Mouse (Mus musculus) embryonic facial prominence, embryonic 10.5 days (tissue): ENCODE measurements around the gene Agap1. TPM values are rescaled to one million over a fixed set of nuclear protein-coding genes. Genes with fewer than 3 reads are reported as not detected.

Source experiments
- DNase-seq: peaks from one replicate; pipeline ENCODE4 v3.0.0-alpha.2; 2017; ENCODE audit warnings: low spot score
- H3K27ac ChIP-seq: fragments of 300-500 bp; sonication (generic); replicated peaks from 2 replicates; pipeline ENCODE4 v1.5.1; 2016; ENCODE audit warnings: mild to moderate bottlenecking
- H3K27me3 ChIP-seq: fragments of 300-500 bp; sonication (generic); replicated peaks from 2 replicates; pipeline ENCODE4 v1.6.1; 2016; ENCODE audit warnings: low read depth, mild to moderate bottlenecking; ENCODE audit not compliant: poor library complexity, severe bottlenecking
- H3K36me3 ChIP-seq: fragments of 300-500 bp; sonication (generic); replicated peaks from 2 replicates; pipeline ENCODE4 v1.6.1; 2016; ENCODE audit warnings: mild to moderate bottlenecking, moderate library complexity
- H3K4me1 ChIP-seq: fragments of 300-500 bp; sonication (generic); 2 replicates; pipeline ENCODE4 v1.6.1; 2016
- H3K4me3 ChIP-seq: fragments of 300-500 bp; sonication (generic); 2 replicates; pipeline ENCODE4 v1.5.1; 2016; ENCODE audit warnings: mild to moderate bottlenecking, moderate library complexity
- H3K9me3 ChIP-seq: fragments of 300-500 bp; sonication (generic); 2 replicates; pipeline ENCODE4 v1.6.1; 2016; ENCODE audit warnings: mild to moderate bottlenecking
- WGBS: fragments of 180-500 bp; shearing (Covaris S2); methylation state at CpG from one replicate; pipeline ENCODE4 v1.1.7; 2016; 5-methylcytosine and 5-hydroxymethylcytosine counted together
- polyA plus RNA-seq: library from polyadenylated mRNA; unstranded; fragments of >200 nt; fragmentation: Nextera tagmentation; extraction: Ambion mirVana; gene quantifications from 2 replicates; pipeline ENCODE4 v1.2.1, GENCODE M21; 2016

Gene Agap1
- polyA plus RNA-seq, 1 experiment from 2014 or later: 13.6 TPM

GRCm38 (mm10) chr1:89756387-89756786 is 301.8 kb downstream of the Agap1 start:
- no peaks in the 10 kb centered on the region for H3K9me3 ChIP-seq
- H3K4me3 ChIP-seq: no peak overlapping the region
- peaks cover 56% of the 10 kb centered on the region for H3K27me3 ChIP-seq
- H3K4me1 ChIP-seq: peaks cover 6% of the 10 kb centered on the region
- peaks cover 7% of the 10 kb centered on the region for H3K36me3 ChIP-seq
- H3K27ac ChIP-seq: no peak overlapping the region
- DNase-seq: no peak
- WGBS: 20% methylated on average over 8 of the region's 8 CpGs

GRCm38 (mm10) chr1:89757545-89757944 is 302.9 kb downstream of the Agap1 start:
- Histone ChIP-seq H3K4me1 (peaks cover 5% of the 10 kb centered on the region), H3K36me3 (peaks cover 6% of the 10 kb centered on the region), H3K27me3 (peaks cover 49% of the 10 kb centered on the region), H3K27ac (no peak overlapping the region), H3K9me3 (no peaks in the 10 kb centered on the region), H3K4me3 (no peak overlapping the region)
- DNase-seq: peak; percentile 46
- WGBS: 59% methylated on average over 3 of the region's 3 CpGs

GRCm38 (mm10) chr1:89763912-89764311 is 309.3 kb downstream of the Agap1 start:
- 0 out of 2 replicates have a peak overlapping the region, but pooled peaks have one; percentile 42 for H3K27ac ChIP-seq
- no peaks in the 10 kb centered on the region for H3K9me3 ChIP-seq
- peaks cover 11% of the 10 kb centered on the region for H3K36me3 ChIP-seq
- H3K4me3 ChIP-seq: no peak overlapping the region
- H3K4me1 ChIP-seq: peaks cover 33% of the 10 kb centered on the region
- whole genome bisulfite sequencing: 25% methylated on average over 3 of the region's 3 CpGs
- DNase-seq: peak; percentile 72
- 0 out of 2 replicates have a peak, but pooled peaks cover 3% of the 10 kb centered on the region for H3K27me3 ChIP-seq

- no peak for DNase-seq
- no peak overlapping the region for H3K4me3 ChIP-seq
- peaks cover 51% of the 10 kb centered on the region for H3K4me1 ChIP-seq
- no peaks in the 10 kb centered on the region for H3K9me3 ChIP-seq
- H3K27ac ChIP-seq: no peak overlapping the region
- WGBS: 64% methylated on average over 8 of the region's 8 CpGs
- peaks cover 19% of the 10 kb centered on the region for H3K36me3 ChIP-seq
- H3K27me3 ChIP-seq: 0 out of 2 replicates have a peak, but pooled peaks cover 3% of the 10 kb centered on the region
These were observed 312.3 kb downstream of the Agap1 start for GRCm38 (mm10) chr1:89766891-89767290.

- H3K4me1 ChIP-seq: peaks cover 38% of the 10 kb centered on the region
- no peak overlapping the region for H3K27ac ChIP-seq
- DNase-seq: no peak
- WGBS: 88% methylated on average over 4 of the region's 4 CpGs
- no peak overlapping the region for H3K4me3 ChIP-seq
- H3K36me3 ChIP-seq: peaks cover 12% of the 10 kb centered on the region
- H3K9me3 ChIP-seq: no peaks in the 10 kb centered on the region
- H3K27me3 ChIP-seq: 0 out of 2 replicates have a peak, but pooled peaks cover 3% of the 10 kb centered on the region
These were observed 315.0 kb downstream of the Agap1 start for GRCm38 (mm10) chr1:89769641-89770040.

- Histone ChIP-seq H3K9me3 (no peaks in the 10 kb centered on the region), H3K4me3 (no peak overlapping the region), H3K4me1 (peaks cover 38% of the 10 kb centered on the region), H3K36me3 (peaks cover 12% of the 10 kb centered on the region), H3K27me3 (0 out of 2 replicates have a peak, but pooled peaks cover 3% of the 10 kb centered on the region), H3K27ac (no peak overlapping the region)
- no peak for DNase-seq
- WGBS: 63% methylated on average over 1 of the region's 1 CpGs
These were observed 315.7 kb downstream of the Agap1 start for GRCm38 (mm10) chr1:89770298-89770697.

GRCm38 (mm10) chr1:89775750-89776149 is 321.1 kb downstream of the Agap1 start:
- Histone ChIP-seq H3K27me3 (no peaks in the 10 kb centered on the region), H3K27ac (no peak overlapping the region), H3K4me1 (peaks cover 8% of the 10 kb centered on the region; the same call in 1 of the 2 replicates), H3K9me3 (no peaks in the 10 kb centered on the region), H3K4me3 (no peak overlapping the region), H3K36me3 (peaks cover 7% of the 10 kb centered on the region)
- no peak for DNase-seq
- WGBS: 69% methylated on average over 4 of the region's 4 CpGs

GRCm38 (mm10) chr1:89780675-89781074 is 326.1 kb downstream of the Agap1 start:
- peaks cover 7% of the 10 kb centered on the region for H3K36me3 ChIP-seq
- H3K4me3 ChIP-seq: no peak overlapping the region
- peaks cover 24% of the 10 kb centered on the region for H3K4me1 ChIP-seq
- H3K9me3 ChIP-seq: no peaks in the 10 kb centered on the region
- WGBS: 94% methylated on average over 2 of the region's 2 CpGs
- no peaks in the 10 kb centered on the region for H3K27me3 ChIP-seq
- no peak overlapping the region for H3K27ac ChIP-seq
- no peak for DNase-seq

GRCm38 (mm10) chr1:89781861-89782260 is 327.3 kb downstream of the Agap1 start:
- no peak overlapping the region for H3K4me3 ChIP-seq
- DNase-seq: peak; percentile 50
- 75% methylated on average over 8 of the region's 8 CpGs for WGBS
- peaks cover 36% of the 10 kb centered on the region for H3K4me1 ChIP-seq
- H3K9me3 ChIP-seq: no peaks in the 10 kb centered on the region
- H3K27me3 ChIP-seq: no peaks in the 10 kb centered on the region
- no peak overlapping the region for H3K27ac ChIP-seq
- H3K36me3 ChIP-seq: peaks cover 7% of the 10 kb centered on the region

GRCm38 (mm10) chr1:89786793-89787192 is 332.2 kb downstream of the Agap1 start:
- no peak overlapping the region; the same call in 1 of the 2 replicates for H3K27ac ChIP-seq
- no peaks in the 10 kb centered on the region for H3K9me3 ChIP-seq
- peaks cover 36% of the 10 kb centered on the region for H3K4me1 ChIP-seq
- no peak for DNase-seq
- H3K27me3 ChIP-seq: no peaks in the 10 kb centered on the region
- peaks cover 32% of the 10 kb centered on the region for H3K36me3 ChIP-seq
- 92% methylated on average over 6 of the region's 6 CpGs for WGBS
- H3K4me3 ChIP-seq: no peak overlapping the region

- Histone ChIP-seq H3K4me3 (no peak overlapping the region), H3K4me1 (no peaks in the 10 kb centered on the region; the same call in none of the 2 replicates), H3K27ac (no peak overlapping the region), H3K27me3 (no peaks in the 10 kb centered on the region), H3K36me3 (peaks cover 8% of the 10 kb centered on the region), H3K9me3 (no peaks in the 10 kb centered on the region)
- DNase-seq: no peak
- 90% methylated on average over 14 of the region's 14 CpGs for WGBS
These were observed 344.1 kb downstream of the Agap1 start for GRCm38 (mm10) chr1:89798724-89799123.

- Histone ChIP-seq H3K4me3 (no peak overlapping the region), H3K4me1 (no peaks in the 10 kb centered on the region; the same call in 1 of the 2 replicates), H3K27ac (no peak overlapping the region), H3K9me3 (no peaks in the 10 kb centered on the region), H3K27me3 (no peaks in the 10 kb centered on the region), H3K36me3 (peaks cover 11% of the 10 kb centered on the region)
- WGBS: 77% methylated on average over 5 of the region's 5 CpGs
- no peak for DNase-seq
These were observed 346.9 kb downstream of the Agap1 start for GRCm38 (mm10) chr1:89801506-89801905.

GRCm38 (mm10) chr1:89804981-89805380 is 350.4 kb downstream of the Agap1 start:
- H3K36me3 ChIP-seq: peaks cover 19% of the 10 kb centered on the region
- no peaks in the 10 kb centered on the region for H3K9me3 ChIP-seq
- no peak for DNase-seq
- H3K4me3 ChIP-seq: no peak overlapping the region
- no peak overlapping the region for H3K27ac ChIP-seq
- no peaks in the 10 kb centered on the region; the same call in 1 of the 2 replicates for H3K4me1 ChIP-seq
- no peaks in the 10 kb centered on the region for H3K27me3 ChIP-seq
- 87% methylated on average over 7 of the region's 7 CpGs for WGBS
